Mouse (Mus musculus): ENCODE results near the gene Drap1. TPM values are rescaled to one million over a fixed set of nuclear protein-coding genes. Genes with fewer than 3 reads are reported as not detected.

Drap1 gene
- 111 to 135 TPM (median 121 TPM) in 3 replicates for total RNA-seq (2017)

GRCm38 (mm10) chr19:5424782-5425741 lies at the start of gene Drap1, which contains the start of gene AI837181:
Drap1 (minus strand) TSS chr19:5424979.
AI837181 (plus strand) TSS chr19:5425144.
- ATAC-seq (replicated peaks; ENCODE audit: insufficient number of reproducible peaks, low FRiP score, low TSS enrichment, poor library complexity, severe bottlenecking), result peak; percentile 66

- peak; percentile 40; the same call in 1 of the 2 replicates for ATAC-seq (replicated peaks; ENCODE audit: insufficient number of reproducible peaks, low FRiP score, low TSS enrichment, poor library complexity, severe bottlenecking)
Measured at GRCm38 (mm10) chr19:5473720-5474119, 48.9 kb upstream of the Drap1 start, which contains the start of gene Efemp2. Efemp2 (plus strand) TSS chr19:5473954.

GRCm38 (mm10) chr19:5472857-5473256 lies 48.1 kb upstream of the Drap1 start:
- ATAC-seq (replicated peaks; ENCODE audit: insufficient number of reproducible peaks, low FRiP score, low TSS enrichment, poor library complexity, severe bottlenecking), result no peak

GRCm38 (mm10) chr19:5471846-5472245 lies 47.1 kb upstream of the Drap1 start:
- ATAC-seq (replicated peaks; ENCODE audit: insufficient number of reproducible peaks, low FRiP score, low TSS enrichment, poor library complexity, severe bottlenecking), result no peak

- no peak for ATAC-seq (replicated peaks; ENCODE audit: insufficient number of reproducible peaks, low FRiP score, low TSS enrichment, poor library complexity, severe bottlenecking)
Measured at GRCm38 (mm10) chr19:5468374-5468773, 43.6 kb upstream of the Drap1 start, which contains the start of gene Ctsw. Ctsw (minus strand) TSS chr19:5468507.

GRCm38 (mm10) chr19:5466916-5467500 lies 42.2 kb upstream of the Drap1 start:
- ATAC-seq (replicated peaks; ENCODE audit: insufficient number of reproducible peaks, low FRiP score, low TSS enrichment, poor library complexity, severe bottlenecking), result no peak

GRCm38 (mm10) chr19:5465037-5465436 lies 40.3 kb upstream of the Drap1 start:
- no peak for ATAC-seq (replicated peaks; ENCODE audit: insufficient number of reproducible peaks, low FRiP score, low TSS enrichment, poor library complexity, severe bottlenecking)

GRCm38 (mm10) chr19:5463791-5464562 lies 39.2 kb upstream of the Drap1 start:
- ATAC-seq (replicated peaks; ENCODE audit: insufficient number of reproducible peaks, low FRiP score, low TSS enrichment, poor library complexity, severe bottlenecking), result 0 out of 2 replicates have a peak, but pooled peaks have one; percentile 28

- ATAC-seq (replicated peaks; ENCODE audit: insufficient number of reproducible peaks, low FRiP score, low TSS enrichment, poor library complexity, severe bottlenecking), result no peak
Measured at GRCm38 (mm10) chr19:5463212-5463611, 38.4 kb upstream of the Drap1 start.

- ATAC-seq (replicated peaks; ENCODE audit: insufficient number of reproducible peaks, low FRiP score, low TSS enrichment, poor library complexity, severe bottlenecking), result no peak
Measured at GRCm38 (mm10) chr19:5461411-5461810, 36.6 kb upstream of the Drap1 start.

GRCm38 (mm10) chr19:5460465-5460911 lies 35.7 kb upstream of the Drap1 start, which contains the start of gene Fibp:
Fibp (plus strand) TSS chr19:5460615.
- peak; percentile 72 for ATAC-seq (replicated peaks; ENCODE audit: insufficient number of reproducible peaks, low FRiP score, low TSS enrichment, poor library complexity, severe bottlenecking)

GRCm38 (mm10) chr19:5459896-5460295 lies 35.1 kb upstream of the Drap1 start:
- no peak for ATAC-seq (replicated peaks; ENCODE audit: insufficient number of reproducible peaks, low FRiP score, low TSS enrichment, poor library complexity, severe bottlenecking)

- ATAC-seq (replicated peaks; ENCODE audit: insufficient number of reproducible peaks, low FRiP score, low TSS enrichment, poor library complexity, severe bottlenecking), result no peak
Measured at GRCm38 (mm10) chr19:5459019-5459418, 34.2 kb upstream of the Drap1 start.

GRCm38 (mm10) chr19:5457746-5458442 lies 33.1 kb upstream of the Drap1 start, which contains the start of gene Ccdc85b:
Ccdc85b (minus strand) TSS chr19:5457894.
- ATAC-seq (replicated peaks; ENCODE audit: insufficient number of reproducible peaks, low FRiP score, low TSS enrichment, poor library complexity, severe bottlenecking), result no peak

GRCm38 (mm10) chr19:5456922-5457745 lies 32.4 kb upstream of the Drap1 start:
- ATAC-seq (replicated peaks; ENCODE audit: insufficient number of reproducible peaks, low FRiP score, low TSS enrichment, poor library complexity, severe bottlenecking), result peak; percentile 71

- no peak for ATAC-seq (replicated peaks; ENCODE audit: insufficient number of reproducible peaks, low FRiP score, low TSS enrichment, poor library complexity, severe bottlenecking)
Measured at GRCm38 (mm10) chr19:5456241-5456921, 31.6 kb upstream of the Drap1 start.

GRCm38 (mm10) chr19:5455568-5455967 lies 30.8 kb upstream of the Drap1 start:
- no peak for ATAC-seq (replicated peaks; ENCODE audit: insufficient number of reproducible peaks, low FRiP score, low TSS enrichment, poor library complexity, severe bottlenecking)

Data from monocyte, adult 5-6 weeks (primary cell).